ENCODE assay signal across 10 mouse cellular contexts in genomic region chr2:152409781-152410180, GRCm38 (mm10). TPM values are rescaled to one million over a fixed set of nuclear protein-coding genes. Genes with fewer than 3 reads are reported as not detected.
A peak's percentile ranks its signal among the peaks of the same experiment; 100 is the strongest.
DNase-seq lines count a peak whose midpoint lies in the region; ATAC-seq and TF ChIP-seq lines count a peak whose summit lies in the region.
"Had no signal": no experiment of that assay in that cellular context is flagged by ENCODE, and none has a peak within 500 bp of the region (broad histone marks: within the 10 kb centered on the region; RNA-seq: fewer than 3 reads in every experiment).

No protein-coding gene starts in this region.

- ATAC-seq in liver, embryonic 12.5 days: no peak
- no peak for ATAC-seq in liver, postnatal 0 days
- no peak for ATAC-seq in forebrain, embryonic 14.5 days
- no peak for ATAC-seq in neural tube, embryonic 15.5 days (ENCODE audit: low FRiP score)
- ATAC-seq: CD4-positive, CD25-positive, alpha-beta regulatory T cell, adult 4 months had no signal

- H3K27me3 ChIP-seq in heart, embryonic 10.5 days (ENCODE audit: insufficient read depth, poor library complexity, severe bottlenecking): no peaks in the 10 kb centered on the region
- no peaks in the 10 kb centered on the region for H3K27me3 ChIP-seq in liver, embryonic 12.5 days (replicated peaks)
- H3K27me3 ChIP-seq in liver, postnatal 0 days (ENCODE audit: insufficient read depth, low read length): no peaks in the 10 kb centered on the region
- H3K27me3 ChIP-seq in forebrain, embryonic 14.5 days (replicated peaks; ENCODE audit: control insufficient read depth, insufficient read depth, low read length): no peaks in the 10 kb centered on the region
- no peaks in the 10 kb centered on the region for H3K27me3 ChIP-seq in neural tube, embryonic 15.5 days (replicated peaks)

- peaks cover 43% of the 10 kb centered on the region for H3K4me1 ChIP-seq in heart, embryonic 10.5 days
- peaks cover 64% of the 10 kb centered on the region for H3K4me1 ChIP-seq in liver, embryonic 12.5 days
- peaks cover 37% of the 10 kb centered on the region for H3K4me1 ChIP-seq in liver, postnatal 0 days (ENCODE audit: insufficient read depth)
- peaks cover 20% of the 10 kb centered on the region for H3K4me1 ChIP-seq in forebrain, embryonic 14.5 days (ENCODE audit: control insufficient read depth, insufficient read depth, low read length)
- peaks cover 58% of the 10 kb centered on the region for H3K4me1 ChIP-seq in neural tube, embryonic 15.5 days

- no peak for TF ChIP-seq CTCF in liver, postnatal 0 days (IDR thresholded peaks at IDR 0.05; ENCODE audit: low read depth)

- no peak overlapping the region for H3K9ac ChIP-seq in liver, embryonic 12.5 days
- no peak overlapping the region for H3K9ac ChIP-seq in liver, postnatal 0 days (replicated peaks)
- no peak overlapping the region for H3K9ac ChIP-seq in forebrain, embryonic 14.5 days (ENCODE audit: low read length)
- H3K9ac ChIP-seq in neural tube, embryonic 15.5 days (replicated peaks): no peak overlapping the region

- peak overlapping the region; percentile 100 for H3K27ac ChIP-seq in heart, embryonic 10.5 days
- peak overlapping the region; percentile 93; the same call in 1 of the 2 replicates for H3K27ac ChIP-seq in liver, embryonic 12.5 days
- no peak overlapping the region for H3K27ac ChIP-seq in liver, postnatal 0 days (ENCODE audit: low read depth)
- H3K27ac ChIP-seq in forebrain, embryonic 14.5 days (ENCODE audit: low read depth, low read length): peak overlapping the region; percentile 93; the same call in 1 of the 2 replicates
- peak overlapping the region; percentile 98; the same call in 1 of the 2 replicates for H3K27ac ChIP-seq in neural tube, embryonic 15.5 days (replicated peaks)

- H3K9me3 ChIP-seq in heart, embryonic 10.5 days: no peaks in the 10 kb centered on the region
- no peaks in the 10 kb centered on the region for H3K9me3 ChIP-seq in liver, embryonic 12.5 days (replicated peaks)
- H3K9me3 ChIP-seq in liver, postnatal 0 days (ENCODE audit: low read length): no peaks in the 10 kb centered on the region
- H3K9me3 ChIP-seq in forebrain, embryonic 14.5 days (replicated peaks; ENCODE audit: control insufficient read depth, low read length): no peaks in the 10 kb centered on the region
- no peaks in the 10 kb centered on the region for H3K9me3 ChIP-seq in neural tube, embryonic 15.5 days (replicated peaks)

- no peak overlapping the region for H3K4me2 ChIP-seq in liver, embryonic 12.5 days
- no peak overlapping the region for H3K4me2 ChIP-seq in liver, postnatal 0 days (ENCODE audit: low read depth, low read length)
- H3K4me2 ChIP-seq in forebrain, embryonic 14.5 days (ENCODE audit: low read length): no peak overlapping the region
- no peak overlapping the region for H3K4me2 ChIP-seq in neural tube, embryonic 15.5 days

- no peak overlapping the region for H3K4me3 ChIP-seq in heart, embryonic 10.5 days
- H3K4me3 ChIP-seq in liver, embryonic 12.5 days: no peak overlapping the region
- no peak overlapping the region for H3K4me3 ChIP-seq in liver, postnatal 0 days (ENCODE audit: low read depth, low read length)
- H3K4me3 ChIP-seq in forebrain, embryonic 14.5 days (ENCODE audit: low read depth, low read length): no peak overlapping the region
- no peak overlapping the region for H3K4me3 ChIP-seq in neural tube, embryonic 15.5 days (replicated peaks)
- H3K4me3 ChIP-seq: erythroblast, embryonic 14.5 days had no signal

- no peak for DNase-seq in heart, embryonic 10.5 days (ENCODE audit: low spot score)
- DNase-seq in heart, adult 9 months (ENCODE audit: low spot score in 2 of 2): no peak
- DNase-seq in liver, postnatal 0 days: no peak
- no peak for DNase-seq in forebrain, embryonic 14.5 days (ENCODE audit: low spot score)
- no peak for DNase-seq in c-Kit-positive CD71-positive TER-119-positive erythroid progenitor cells, embryonic 14.5 days (ENCODE audit: low spot score)
- DNase-seq in right cerebral cortex, postnatal 4 days: no peak

- TF ChIP-seq EP300 in liver, postnatal 0 days (IDR thresholded peaks at IDR 0.05; ENCODE audit: low read depth): no peak

- WGBS in heart, embryonic 10.5 days: 71% methylated on average over 6 of the region's 6 CpGs
- 81% methylated on average over 6 of the region's 6 CpGs for whole genome bisulfite sequencing in liver, embryonic 12.5 days (ENCODE audit: insufficient replicate concordance)
- WGBS in liver, postnatal 0 days (ENCODE audit: insufficient replicate concordance): 74% methylated on average over 6 of the region's 6 CpGs
- WGBS in forebrain, embryonic 14.5 days: 84% methylated on average over 6 of the region's 6 CpGs
- 88% methylated on average over 6 of the region's 6 CpGs for WGBS in neural tube, embryonic 15.5 days

- H3K36me3 ChIP-seq in heart, embryonic 10.5 days: peaks cover 3% of the 10 kb centered on the region; the same call in 1 of the 2 replicates
- H3K36me3 ChIP-seq in liver, embryonic 12.5 days: peaks cover 6% of the 10 kb centered on the region; the same call in 1 of the 2 replicates
- H3K36me3 ChIP-seq in liver, postnatal 0 days (replicated peaks; ENCODE audit: insufficient read depth, low read length): no peaks in the 10 kb centered on the region
- no peaks in the 10 kb centered on the region for H3K36me3 ChIP-seq in forebrain, embryonic 14.5 days (ENCODE audit: control insufficient read depth, insufficient read depth, low read length)
- no peaks in the 10 kb centered on the region for H3K36me3 ChIP-seq in neural tube, embryonic 15.5 days

RNA-seq across cellular contexts. Expression of gene Zcchc3, which starts 5.0 kb away (rescaled TPM):
- 50.6 and 71.3 TPM in 2 replicates for polyA plus RNA-seq in heart, embryonic 10.5 days (2016; fragmentation: Nextera tagmentation; extraction: Ambion mirVana)
- 29.4 and 29.7 TPM in 2 replicates for polyA plus RNA-seq in liver, embryonic 12.5 days (2016; fragmentation: Nextera tagmentation; extraction: Ambion mirVana)
- 6.4 and 7.4 TPM in 2 replicates for polyA plus RNA-seq in liver, postnatal 0 days (2015; fragmentation: Nextera tagmentation; extraction: Ambion mirVana)
- 17.3 and 18.2 TPM in 2 replicates for polyA plus RNA-seq in forebrain, embryonic 14.5 days (2014; fragmentation: Nextera tagmentation; extraction: Ambion mirVana)
- polyA plus RNA-seq in neural tube, embryonic 15.5 days (2015; fragmentation: Nextera tagmentation; extraction: Ambion mirVana): 17.5 and 18.7 TPM in 2 replicates

RNA-seq across cellular contexts. Expression of gene 6820408C15Rik, which starts 5.6 kb away (rescaled TPM):
- polyA plus RNA-seq in heart, embryonic 10.5 days (2016; fragmentation: Nextera tagmentation; extraction: Ambion mirVana): 1.2 and 1.4 TPM in 2 replicates
- 0.27 and 0.35 TPM in 2 replicates for polyA plus RNA-seq in liver, embryonic 12.5 days (2016; fragmentation: Nextera tagmentation; extraction: Ambion mirVana)
- polyA plus RNA-seq in liver, postnatal 0 days (2015; fragmentation: Nextera tagmentation; extraction: Ambion mirVana): 0.13 and 0.42 TPM in 2 replicates
- polyA plus RNA-seq in forebrain, embryonic 14.5 days (2014; fragmentation: Nextera tagmentation; extraction: Ambion mirVana): 2.3 and 2.8 TPM in 2 replicates
- 1.2 and 1.5 TPM in 2 replicates for polyA plus RNA-seq in neural tube, embryonic 15.5 days (2015; fragmentation: Nextera tagmentation; extraction: Ambion mirVana)
- polyA plus RNA-seq: CD4-positive, CD25-positive, alpha-beta regulatory T cell, adult 4 months; erythroblast, embryonic 14.5 days had no signal

RNA-seq across cellular contexts. Expression of gene Sox12, which starts 11.9 kb away (rescaled TPM):
- 6.7 and 10.5 TPM in 2 replicates for polyA plus RNA-seq in heart, embryonic 10.5 days (2016; fragmentation: Nextera tagmentation; extraction: Ambion mirVana)
- 3.5 and 3.7 TPM in 2 replicates for polyA plus RNA-seq in liver, embryonic 12.5 days (2016; fragmentation: Nextera tagmentation; extraction: Ambion mirVana)
- 1.2 and 1.3 TPM in 2 replicates for polyA plus RNA-seq in liver, postnatal 0 days (2015; fragmentation: Nextera tagmentation; extraction: Ambion mirVana)
- 18.2 and 21.8 TPM in 2 replicates for polyA plus RNA-seq in forebrain, embryonic 14.5 days (2014; fragmentation: Nextera tagmentation; extraction: Ambion mirVana)
- polyA plus RNA-seq in neural tube, embryonic 15.5 days (2015; fragmentation: Nextera tagmentation; extraction: Ambion mirVana): 10.1 and 12.1 TPM in 2 replicates

RNA-seq across cellular contexts. Expression of gene Nrsn2, which starts 33.3 kb away (rescaled TPM):
- 3.1 and 3.3 TPM in 2 replicates for polyA plus RNA-seq in heart, embryonic 10.5 days (2016; fragmentation: Nextera tagmentation; extraction: Ambion mirVana)
- 0.08 TPM in 1 of 2 replicates, not detected in the other for polyA plus RNA-seq in liver, embryonic 12.5 days (2016; fragmentation: Nextera tagmentation; extraction: Ambion mirVana)
- not detected in 2 replicates for polyA plus RNA-seq in liver, postnatal 0 days (2015; fragmentation: Nextera tagmentation; extraction: Ambion mirVana)
- 18.9 and 21.8 TPM in 2 replicates for polyA plus RNA-seq in forebrain, embryonic 14.5 days (2014; fragmentation: Nextera tagmentation; extraction: Ambion mirVana)
- 50.9 and 60.3 TPM in 2 replicates for polyA plus RNA-seq in neural tube, embryonic 15.5 days (2015; fragmentation: Nextera tagmentation; extraction: Ambion mirVana)
- polyA plus RNA-seq: CD4-positive, CD25-positive, alpha-beta regulatory T cell, adult 4 months; erythroblast, embryonic 14.5 days had no signal

RNA-seq across cellular contexts. Expression of gene Defb23, which starts 54.6 kb away (rescaled TPM):
- polyA plus RNA-seq in heart, embryonic 10.5 days (2016; fragmentation: Nextera tagmentation; extraction: Ambion mirVana): not detected in 2 replicates
- not detected in 2 replicates for polyA plus RNA-seq in liver, embryonic 12.5 days (2016; fragmentation: Nextera tagmentation; extraction: Ambion mirVana)
- polyA plus RNA-seq in liver, postnatal 0 days (2015; fragmentation: Nextera tagmentation; extraction: Ambion mirVana): not detected in 2 replicates
- polyA plus RNA-seq in forebrain, embryonic 14.5 days (2014; fragmentation: Nextera tagmentation; extraction: Ambion mirVana): not detected in 2 replicates
- polyA plus RNA-seq in neural tube, embryonic 15.5 days (2015; fragmentation: Nextera tagmentation; extraction: Ambion mirVana): not detected in 2 replicates
- polyA plus RNA-seq: CD4-positive, CD25-positive, alpha-beta regulatory T cell, adult 4 months; erythroblast, embryonic 14.5 days had no signal
